Mouse (Mus musculus): ENCODE results near the gene Dntt. TPM values are rescaled to one million over a fixed set of nuclear protein-coding genes. Genes with fewer than 3 reads are reported as not detected.

The Dntt gene
- total and polyA plus RNA-seq, 3 experiments, result not detected

GRCm38 (mm10) chr19:41039110-41039509, 10.0 kb downstream of the Dntt start:
- Histone ChIP-seq H3K36me3 (replicated peaks) (no peaks in the 10 kb centered on the region), H3K27me3 (ENCODE audit: insufficient read depth, low read length) (no peaks in the 10 kb centered on the region; the same call in 1 of the 2 replicates), H3K9me3 (replicated peaks) (no peaks in the 10 kb centered on the region), H3K4me1 (ENCODE audit: insufficient read depth, low read depth, low read length) (no peaks in the 10 kb centered on the region), H3K4me3 (ENCODE audit: low read depth, low read length) (no peak overlapping the region)
- DNase-seq (ENCODE audit: low spot score) (no peak), ATAC-seq (ENCODE audit: extremely low read depth, insufficient number of reproducible peaks, low FRiP score, poor library complexity, severe bottlenecking) (no peak)
- no peak for TF ChIP-seq POLR2AphosphoS5 (IDR thresholded peaks at IDR 0.05; ENCODE audit: insufficient replicate concordance, low read depth, low read length)
- no peak for TF ChIP-seq TAL1 (conservative IDR thresholded peaks at IDR 0.05; ENCODE audit: low read depth, low read length)
- no peak for TF ChIP-seq GATA2 (IDR thresholded peaks at IDR 0.05; ENCODE audit: borderline replicate concordance, low read depth, low read length)
- no peak for TF ChIP-seq CTCF (IDR thresholded peaks at IDR 0.05; ENCODE audit: low read depth, low read length)
- no peak for TF ChIP-seq GATA1 (IDR thresholded peaks at IDR 0.05; ENCODE audit: borderline replicate concordance, low read length)

- Histone ChIP-seq H3K27me3 (ENCODE audit: insufficient read depth, low read length) (no peaks in the 10 kb centered on the region), H3K9me3 (replicated peaks) (no peaks in the 10 kb centered on the region), H3K4me3 (ENCODE audit: low read depth, low read length) (no peak overlapping the region), H3K36me3 (replicated peaks) (no peaks in the 10 kb centered on the region), H3K4me1 (ENCODE audit: insufficient read depth, low read depth, low read length) (no peaks in the 10 kb centered on the region)
- DNase-seq (ENCODE audit: low spot score) (no peak), ATAC-seq (ENCODE audit: extremely low read depth, insufficient number of reproducible peaks, low FRiP score, poor library complexity, severe bottlenecking) (no peak)
- TF ChIP-seq POLR2AphosphoS5 (IDR thresholded peaks at IDR 0.05; ENCODE audit: insufficient replicate concordance, low read depth, low read length) (no peak), CTCF (IDR thresholded peaks at IDR 0.05; ENCODE audit: low read depth, low read length) (no peak), GATA1 (IDR thresholded peaks at IDR 0.05; ENCODE audit: borderline replicate concordance, low read length) (no peak), TAL1 (conservative IDR thresholded peaks at IDR 0.05; ENCODE audit: low read depth, low read length) (no peak), GATA2 (IDR thresholded peaks at IDR 0.05; ENCODE audit: borderline replicate concordance, low read depth, low read length) (no peak)
Measured at GRCm38 (mm10) chr19:41045091-41045770, 16.2 kb downstream of the Dntt start.

GRCm38 (mm10) chr19:41047437-41048186, 18.5 kb downstream of the Dntt start:
- TF ChIP-seq GATA2 (IDR thresholded peaks at IDR 0.05; ENCODE audit: borderline replicate concordance, low read depth, low read length), result no peak
- TF ChIP-seq CTCF (IDR thresholded peaks at IDR 0.05; ENCODE audit: low read depth, low read length), result no peak
- no peak for TF ChIP-seq GATA1 (IDR thresholded peaks at IDR 0.05; ENCODE audit: borderline replicate concordance, low read length)
- TF ChIP-seq TAL1 (conservative IDR thresholded peaks at IDR 0.05; ENCODE audit: low read depth, low read length), result no peak
- Histone ChIP-seq H3K9me3 (replicated peaks) (no peaks in the 10 kb centered on the region), H3K36me3 (replicated peaks) (no peaks in the 10 kb centered on the region)

GRCm38 (mm10) chr19:41048187-41048559, 19.1 kb downstream of the Dntt start:
- peaks cover 2% of the 10 kb centered on the region; the same call in 1 of the 2 replicates for H3K27me3 ChIP-seq (ENCODE audit: insufficient read depth, low read length)
- no peaks in the 10 kb centered on the region for H3K36me3 ChIP-seq (replicated peaks)
- no peaks in the 10 kb centered on the region for H3K9me3 ChIP-seq (replicated peaks)
- no peak for DNase-seq (ENCODE audit: low spot score)
- no peaks in the 10 kb centered on the region for H3K4me1 ChIP-seq (ENCODE audit: insufficient read depth, low read depth, low read length)
- TF ChIP-seq TAL1 (conservative IDR thresholded peaks at IDR 0.05; ENCODE audit: low read depth, low read length), result no peak
- no peak for TF ChIP-seq GATA1 (IDR thresholded peaks at IDR 0.05; ENCODE audit: borderline replicate concordance, low read length)
- TF ChIP-seq GATA2 (IDR thresholded peaks at IDR 0.05; ENCODE audit: borderline replicate concordance, low read depth, low read length), result no peak
- TF ChIP-seq CTCF (IDR thresholded peaks at IDR 0.05; ENCODE audit: low read depth, low read length), result no peak
- no peak for TF ChIP-seq POLR2AphosphoS5 (IDR thresholded peaks at IDR 0.05; ENCODE audit: insufficient replicate concordance, low read depth, low read length)
- H3K4me3 ChIP-seq (ENCODE audit: low read depth, low read length), result no peak overlapping the region
- no peak for ATAC-seq (ENCODE audit: extremely low read depth, insufficient number of reproducible peaks, low FRiP score, poor library complexity, severe bottlenecking)

More at GRCm38 (mm10) chr19:41047437-41048186, 18.5 kb downstream of the Dntt start:
- peaks cover 2% of the 10 kb centered on the region; the same call in 1 of the 2 replicates for H3K27me3 ChIP-seq (ENCODE audit: insufficient read depth, low read length)
- ATAC-seq (ENCODE audit: extremely low read depth, insufficient number of reproducible peaks, low FRiP score, poor library complexity, severe bottlenecking) (no peak), DNase-seq (ENCODE audit: low spot score) (no peak)
- H3K4me3 ChIP-seq (ENCODE audit: low read depth, low read length), result no peak overlapping the region
- no peaks in the 10 kb centered on the region for H3K4me1 ChIP-seq (ENCODE audit: insufficient read depth, low read depth, low read length)

GRCm38 (mm10) chr19:41051714-41052113, 22.6 kb downstream of the Dntt start:
- DNase-seq (ENCODE audit: low spot score), result no peak
- Histone ChIP-seq H3K4me1 (ENCODE audit: insufficient read depth, low read depth, low read length) (no peaks in the 10 kb centered on the region), H3K9me3 (replicated peaks) (no peaks in the 10 kb centered on the region), H3K4me3 (ENCODE audit: low read depth, low read length) (no peak overlapping the region), H3K36me3 (replicated peaks) (no peaks in the 10 kb centered on the region), H3K27me3 (ENCODE audit: insufficient read depth, low read length) (peaks cover 2% of the 10 kb centered on the region; the same call in 1 of the 2 replicates)
- ATAC-seq (ENCODE audit: extremely low read depth, insufficient number of reproducible peaks, low FRiP score, poor library complexity, severe bottlenecking), result no peak
- TF ChIP-seq GATA2 (IDR thresholded peaks at IDR 0.05; ENCODE audit: borderline replicate concordance, low read depth, low read length) (no peak), GATA1 (IDR thresholded peaks at IDR 0.05; ENCODE audit: borderline replicate concordance, low read length) (no peak), CTCF (IDR thresholded peaks at IDR 0.05; ENCODE audit: low read depth, low read length) (no peak), POLR2AphosphoS5 (IDR thresholded peaks at IDR 0.05; ENCODE audit: insufficient replicate concordance, low read depth, low read length) (no peak), TAL1 (conservative IDR thresholded peaks at IDR 0.05; ENCODE audit: low read depth, low read length) (no peak)

- H3K4me3 ChIP-seq (ENCODE audit: low read depth, low read length), result no peak overlapping the region
- no peaks in the 10 kb centered on the region for H3K4me1 ChIP-seq (ENCODE audit: insufficient read depth, low read depth, low read length)
- no peaks in the 10 kb centered on the region for H3K36me3 ChIP-seq (replicated peaks)
- no peak for DNase-seq (ENCODE audit: low spot score)
- TF ChIP-seq POLR2AphosphoS5 (IDR thresholded peaks at IDR 0.05; ENCODE audit: insufficient replicate concordance, low read depth, low read length) (no peak), GATA1 (IDR thresholded peaks at IDR 0.05; ENCODE audit: borderline replicate concordance, low read length) (no peak), GATA2 (IDR thresholded peaks at IDR 0.05; ENCODE audit: borderline replicate concordance, low read depth, low read length) (no peak), TAL1 (conservative IDR thresholded peaks at IDR 0.05; ENCODE audit: low read depth, low read length) (no peak), CTCF (IDR thresholded peaks at IDR 0.05; ENCODE audit: low read depth, low read length) (no peak)
- no peak for ATAC-seq (ENCODE audit: extremely low read depth, insufficient number of reproducible peaks, low FRiP score, poor library complexity, severe bottlenecking)
- H3K9me3 ChIP-seq (replicated peaks), result no peaks in the 10 kb centered on the region
- peaks cover 2% of the 10 kb centered on the region; the same call in 1 of the 2 replicates for H3K27me3 ChIP-seq (ENCODE audit: insufficient read depth, low read length)
Measured at GRCm38 (mm10) chr19:41052247-41052646, 23.2 kb downstream of the Dntt start.

Data from G1E (cell line).